Mouse (Mus musculus) retina, postnatal 7 days (tissue): ENCODE measurements around the gene Pafah2.
A peak's percentile ranks its signal among the peaks of the same experiment; 100 is the strongest.

Experiments used
- DNase-seq: peaks from one replicate; pipeline ENCODE4 v3.0.0-alpha.2; 2012; ENCODE audit warnings: low read depth, low spot score

Pafah2 gene

GRCm38 (mm10) chr4:134460277-134460676 is 64.2 kb downstream of the Pafah2 start:
- no peak for DNase-seq

- no peak for DNase-seq
Measured at GRCm38 (mm10) chr4:134461252-134461651, 65.1 kb downstream of the Pafah2 start.

- DNase-seq: no peak
Measured at GRCm38 (mm10) chr4:134465789-134466188, 69.7 kb downstream of the Pafah2 start.

- DNase-seq: no peak
Measured at GRCm38 (mm10) chr4:134466381-134467262, 70.5 kb downstream of the Pafah2 start.

- DNase-seq: no peak
Measured at GRCm38 (mm10) chr4:134467435-134468214, 71.5 kb downstream of the Pafah2 start.

- DNase-seq: peak; percentile 87
Measured at GRCm38 (mm10) chr4:134468215-134468575, 72.1 kb downstream of the Pafah2 start, which contains the start of gene Stmn1. TSS of gene Stmn1 (plus strand) at chr4:134468320.

- peak; percentile 86 for DNase-seq
Measured at GRCm38 (mm10) chr4:134468578-134469266, 72.6 kb downstream of the Pafah2 start.

GRCm38 (mm10) chr4:134469341-134469796 is 73.2 kb downstream of the Pafah2 start:
- no peak for DNase-seq

GRCm38 (mm10) chr4:134469985-134470384 is 73.9 kb downstream of the Pafah2 start:
- no peak for DNase-seq

- DNase-seq: no peak
Measured at GRCm38 (mm10) chr4:134471469-134471868, 75.3 kb downstream of the Pafah2 start.

- no peak for DNase-seq
Measured at GRCm38 (mm10) chr4:134473764-134474163, 77.6 kb downstream of the Pafah2 start.

GRCm38 (mm10) chr4:134474240-134474639 is 78.1 kb downstream of the Pafah2 start:
- no peak for DNase-seq

- no peak for DNase-seq
Measured at GRCm38 (mm10) chr4:134476899-134477298, 80.8 kb downstream of the Pafah2 start.
